Mouse (Mus musculus) heart, adult 9 months (tissue): ENCODE data around the gene Slc24a4.
A peak's percentile ranks its signal among the peaks of the same experiment; 100 is the strongest.
"Not testable (repeated sequence)": the region's sequence is repeated elsewhere in the genome, so short reads cannot be mapped to it uniquely, and the experiment has no call there.

ENCODE experiments used
- DNase-seq, 2 experiments: peaks; one replicate each; pipeline ENCODE4 v3.0.0; 2022; ENCODE audit warnings: low spot score in 2 of 2

The Slc24a4 gene

DNA sequence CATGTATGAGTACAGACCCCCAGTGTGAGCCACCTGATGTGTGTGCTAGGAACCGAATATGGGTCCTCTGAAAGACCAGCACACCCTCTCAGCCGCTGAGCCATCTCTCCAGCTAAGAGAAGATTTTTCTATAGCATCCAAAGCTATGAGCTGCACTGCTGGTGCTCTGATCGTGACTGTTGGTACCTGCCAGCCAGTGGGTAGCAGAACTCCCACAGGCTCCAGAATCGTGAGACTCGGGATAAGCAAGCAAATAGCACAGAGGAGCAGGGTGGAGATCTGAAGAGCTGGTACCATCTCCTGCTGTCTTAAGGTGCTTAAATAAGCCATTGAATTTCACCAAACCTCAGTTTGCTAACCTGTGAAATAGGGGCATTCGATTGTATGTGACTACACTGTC lies 119.6 kb downstream of the Slc24a4 start:
- no peak for DNase-seq

DNA sequence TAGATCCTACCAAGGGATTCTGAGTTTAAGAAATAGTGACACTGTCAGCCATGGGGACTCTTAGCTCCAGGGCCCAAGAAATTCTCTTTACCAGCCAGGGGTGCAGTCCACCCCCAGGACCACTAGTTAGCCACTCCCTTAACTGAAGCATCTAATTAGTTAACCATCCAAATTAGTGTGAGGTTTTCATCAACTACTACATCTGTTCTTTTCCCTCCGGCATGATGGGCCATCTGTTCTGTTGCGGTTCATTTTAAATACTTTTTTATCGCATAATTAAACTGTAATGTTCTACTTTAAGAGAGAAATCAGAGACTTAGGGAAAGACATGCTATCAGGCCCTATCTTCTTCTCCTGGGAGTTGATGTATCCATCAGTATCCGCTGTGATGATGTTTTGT lies 121.8 kb downstream of the Slc24a4 start:
- DNase-seq: no peak

DNA sequence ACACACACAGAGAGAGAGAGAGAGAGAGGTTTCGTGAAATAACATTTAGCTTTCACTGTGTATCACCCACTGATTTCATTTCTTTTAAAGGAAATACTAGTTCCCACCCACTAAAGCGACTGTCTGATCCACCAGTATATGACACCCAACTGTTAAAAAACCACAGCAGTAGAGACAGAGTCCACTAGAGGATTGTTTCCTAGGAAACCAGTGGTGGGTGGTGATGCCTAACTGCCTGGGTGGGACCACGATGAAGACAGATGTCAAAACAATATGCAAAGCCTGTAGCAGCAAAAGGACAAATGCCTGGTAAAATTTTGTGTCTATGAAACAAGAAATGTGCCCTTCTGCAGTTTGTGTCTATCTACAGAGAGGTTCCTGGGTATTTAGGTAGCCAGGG lies 122.5 kb downstream of the Slc24a4 start:
- no peak for DNase-seq

DNA sequence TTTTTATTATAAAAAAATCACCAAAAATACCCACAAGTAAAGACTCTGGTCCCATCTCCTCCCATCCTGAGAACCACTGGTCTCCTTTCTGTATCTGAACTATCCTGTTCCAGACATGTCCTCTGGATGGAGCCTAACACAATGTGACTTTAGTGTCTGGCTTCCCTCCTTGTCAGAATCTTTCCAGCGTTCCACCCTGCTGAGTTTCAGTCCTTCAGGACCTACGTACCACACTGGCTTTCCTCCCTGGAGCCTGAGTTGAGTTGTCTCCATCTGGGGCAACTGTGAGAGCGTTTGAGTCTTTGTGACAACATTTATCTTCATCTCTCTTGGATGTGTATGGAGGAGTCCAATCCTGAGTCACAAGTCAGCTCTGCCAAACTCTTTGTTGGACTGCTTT lies 123.5 kb downstream of the Slc24a4 start:
- DNase-seq: no peak

DNA sequence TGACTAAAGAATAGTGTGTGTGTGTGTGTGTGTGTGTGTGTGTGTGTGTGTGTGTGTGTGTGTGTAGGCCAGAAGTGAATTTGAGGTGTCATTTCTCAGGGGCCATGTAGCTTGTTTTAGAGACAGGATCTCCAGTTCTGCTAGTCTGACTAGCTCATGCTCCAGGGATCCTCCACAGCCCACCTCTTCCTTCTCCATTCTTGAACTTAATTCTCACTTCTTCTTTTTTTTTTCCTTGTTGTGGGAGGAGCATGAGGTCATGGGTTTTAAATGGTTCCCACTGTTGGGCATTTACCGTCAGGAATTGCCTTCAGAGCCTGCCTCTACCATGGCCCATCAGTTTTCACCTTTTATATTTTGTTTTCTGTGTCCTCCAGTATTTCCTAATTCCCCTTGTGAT lies 124.0 kb downstream of the Slc24a4 start:
- DNase-seq: no peak

DNA sequence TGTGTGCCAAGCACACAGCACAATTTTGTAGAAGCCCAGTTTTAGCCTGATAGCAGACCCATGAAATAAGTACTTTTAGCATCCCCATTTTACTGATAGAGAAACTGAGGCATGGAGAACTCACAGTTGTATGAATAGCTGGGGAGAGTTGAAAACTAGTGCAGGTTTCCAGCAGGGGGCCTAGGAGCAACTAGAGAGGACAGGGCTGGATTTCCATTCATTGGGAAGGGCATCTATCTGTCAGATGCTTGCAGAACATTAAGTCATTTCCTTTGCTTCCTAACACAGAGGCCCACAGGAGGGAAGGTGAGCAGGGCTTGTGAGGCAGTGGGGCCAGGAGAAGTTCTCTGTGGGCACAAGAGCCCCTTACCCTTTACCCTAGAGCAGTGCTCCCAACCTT lies 126.5 kb downstream of the Slc24a4 start:
- DNase-seq: no peak

DNA sequence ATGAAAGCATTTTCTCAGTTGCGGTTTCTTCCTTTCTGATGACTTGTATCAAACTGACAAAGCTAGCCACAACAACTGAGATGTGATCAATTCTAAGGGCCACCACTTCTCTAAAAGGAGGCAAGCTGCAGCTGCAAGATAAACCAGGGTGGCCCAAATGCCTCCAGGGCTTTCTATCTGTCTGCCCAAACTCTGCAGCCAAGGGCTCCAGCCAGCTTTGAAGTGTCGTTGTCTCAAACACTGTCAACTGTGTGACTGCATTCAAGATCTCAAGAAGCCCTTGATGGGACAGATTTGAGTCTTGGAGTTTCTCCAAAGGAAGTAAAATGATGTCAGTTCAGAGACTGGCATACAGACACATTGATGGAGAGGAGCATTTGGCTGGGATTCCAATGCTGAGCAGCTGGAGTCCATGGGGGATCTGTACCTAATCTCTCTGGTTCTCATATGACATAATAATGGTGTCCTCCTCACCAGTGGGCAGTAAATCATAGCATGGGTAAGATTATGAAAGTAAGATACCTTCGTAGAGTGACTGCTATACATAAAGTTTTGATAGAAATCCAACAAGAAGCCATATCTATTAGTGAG lies 130.1 kb downstream of the Slc24a4 start:
- no peak for DNase-seq

DNA sequence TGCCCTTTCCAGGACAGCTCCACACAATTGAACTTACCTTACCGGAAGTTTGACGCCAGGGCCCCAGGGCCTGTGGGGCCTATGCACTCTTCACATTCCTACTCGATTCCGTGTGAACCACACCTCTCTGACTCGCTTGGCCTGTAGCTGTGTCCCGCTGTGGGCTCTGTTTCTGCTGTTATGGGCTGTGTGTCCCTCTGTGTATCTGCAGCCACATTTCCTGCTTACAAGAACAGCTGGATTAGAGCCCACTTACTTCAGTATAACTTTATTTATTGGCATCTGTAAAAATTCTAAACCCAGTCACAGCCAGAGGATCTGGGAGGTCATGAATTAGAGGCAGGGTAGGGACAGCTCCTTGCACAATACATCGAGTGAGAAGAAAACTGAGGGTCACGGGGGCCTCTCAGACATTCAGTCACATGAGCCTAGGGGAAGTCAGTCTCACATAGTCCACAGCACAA lies 133.4 kb downstream of the Slc24a4 start:
- no peak for DNase-seq

DNA sequence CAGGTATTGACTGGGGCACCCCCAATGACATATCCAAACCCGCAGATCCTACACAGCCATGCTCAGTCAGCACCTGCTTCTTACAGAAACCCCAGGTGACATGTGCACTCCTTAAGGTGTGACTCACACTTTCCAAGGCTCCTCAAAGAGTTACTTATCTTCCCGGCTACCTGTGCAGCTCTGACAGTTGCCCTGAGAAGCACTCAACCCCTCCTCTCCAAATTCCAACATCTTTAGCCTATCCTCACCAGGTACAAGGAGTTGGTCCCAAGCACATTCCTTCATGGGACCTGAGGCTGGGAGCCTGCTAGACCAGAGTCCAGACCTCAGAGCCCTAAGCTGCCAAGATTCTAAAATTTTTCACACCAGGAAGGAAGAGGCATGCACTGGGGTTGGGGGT lies 134.3 kb downstream of the Slc24a4 start:
- no peak for DNase-seq

DNA sequence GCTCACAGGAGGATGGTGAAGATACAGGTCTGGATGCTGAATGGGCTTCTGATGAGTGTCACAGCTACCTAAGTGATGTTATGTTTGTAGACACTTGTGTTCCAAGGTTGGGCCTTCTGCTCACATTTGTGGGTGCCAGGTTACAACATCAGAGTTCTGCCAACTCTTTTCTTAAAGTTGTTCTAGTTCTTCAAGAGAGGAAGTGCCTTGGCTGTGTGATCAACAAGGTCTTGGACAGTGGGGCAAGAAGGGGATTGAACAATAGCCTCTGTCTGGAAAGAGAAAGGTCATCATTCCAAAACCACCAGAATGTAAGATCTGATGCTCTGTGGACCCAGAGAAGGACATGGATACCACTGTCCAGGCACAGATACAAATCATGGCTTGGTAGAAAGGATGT lies 134.7 kb downstream of the Slc24a4 start:
- DNase-seq: no peak

DNA sequence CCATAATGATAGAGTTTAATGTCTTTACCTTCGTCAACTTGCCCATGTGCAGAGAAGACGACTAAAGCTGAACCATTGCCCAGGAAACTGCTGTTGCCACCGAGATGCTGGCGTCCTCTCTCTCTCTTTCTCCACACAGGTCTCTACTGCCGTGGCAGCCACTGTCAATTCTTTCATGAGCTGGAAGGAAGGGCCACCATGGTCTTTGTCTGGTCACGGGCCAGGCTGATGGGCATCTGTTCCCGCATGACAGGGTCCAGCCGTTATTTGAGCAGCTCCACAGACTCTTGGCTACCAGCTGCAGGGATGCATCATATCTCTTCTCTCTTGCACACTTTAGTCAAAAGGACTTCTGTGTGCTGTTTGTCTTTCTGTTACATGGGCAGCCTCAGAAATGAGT lies 137.9 kb downstream of the Slc24a4 start:
- no peak for DNase-seq

DNA sequence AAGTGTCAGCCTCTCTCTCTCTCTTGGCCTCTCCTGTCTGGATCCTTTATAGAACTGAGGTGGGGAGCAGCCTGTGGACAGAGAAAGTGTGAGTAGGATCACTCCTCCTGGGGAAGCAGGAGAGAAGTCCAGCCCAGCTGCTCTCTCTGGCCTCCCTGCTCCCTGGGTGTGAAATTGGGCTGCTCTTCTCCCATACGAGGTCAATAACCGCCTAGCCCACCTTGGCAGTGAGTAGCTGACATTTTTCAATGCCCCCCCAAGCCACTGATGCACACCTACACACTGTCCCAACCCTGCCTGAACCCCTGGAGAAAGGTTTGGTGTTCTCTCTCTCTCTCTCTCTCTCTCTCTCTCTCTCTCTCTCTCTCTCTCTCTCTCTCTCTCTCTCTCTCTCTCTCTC lies 140.6 kb downstream of the Slc24a4 start:
- no peak for DNase-seq

DNA sequence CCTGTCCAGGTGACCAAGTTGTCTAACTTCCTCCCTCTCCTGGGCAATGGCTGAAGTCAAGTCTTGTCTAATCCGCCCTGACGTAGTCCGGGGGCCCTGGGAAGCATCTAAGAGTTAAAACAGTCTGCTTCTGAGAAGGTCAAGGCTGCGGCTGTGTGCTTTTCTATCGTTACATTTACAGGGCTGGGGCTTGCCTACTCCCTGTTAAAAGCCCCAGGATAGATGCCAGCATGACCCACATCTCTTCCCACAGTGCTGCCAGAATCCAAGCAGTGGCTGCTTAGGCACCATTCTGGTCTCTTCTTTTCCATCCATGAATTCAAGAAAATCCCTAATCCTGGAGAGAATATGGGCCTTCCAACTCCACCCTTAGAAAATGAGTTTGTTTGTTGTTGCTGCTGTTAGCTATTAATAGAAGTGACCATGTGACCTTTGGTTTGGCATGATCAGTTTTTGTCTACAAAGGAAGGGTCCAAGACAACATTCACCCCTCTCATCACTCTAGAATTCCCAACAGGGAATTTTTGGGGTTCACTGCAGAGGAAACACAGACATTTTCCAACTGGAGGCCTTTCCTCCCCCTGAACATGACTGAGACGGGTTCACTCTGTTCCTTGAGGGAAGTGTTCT lies 142.4 kb downstream of the Slc24a4 start:
- no peak for DNase-seq

DNA sequence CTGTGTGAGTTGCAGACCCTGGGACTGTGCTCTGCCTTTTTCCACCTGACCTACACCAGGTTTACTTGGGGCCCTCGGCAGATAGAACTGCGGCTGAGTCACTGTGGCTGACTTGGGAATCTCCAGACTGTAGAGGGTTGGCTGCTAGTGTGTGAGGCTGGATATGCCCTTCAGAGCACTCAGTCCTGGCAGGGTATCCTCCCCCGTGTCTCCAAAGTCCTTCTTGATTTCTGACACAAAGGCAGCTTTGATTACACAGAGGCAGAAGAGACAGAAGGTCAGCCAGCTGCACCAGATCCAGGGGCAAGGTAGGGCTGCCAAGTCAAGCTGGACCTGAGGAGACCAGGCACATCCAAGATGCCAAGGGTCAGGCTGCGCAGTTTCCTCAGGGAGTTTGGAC lies 142.9 kb downstream of the Slc24a4 start:
- peak; percentile 59 to 64 for DNase-seq

DNA sequence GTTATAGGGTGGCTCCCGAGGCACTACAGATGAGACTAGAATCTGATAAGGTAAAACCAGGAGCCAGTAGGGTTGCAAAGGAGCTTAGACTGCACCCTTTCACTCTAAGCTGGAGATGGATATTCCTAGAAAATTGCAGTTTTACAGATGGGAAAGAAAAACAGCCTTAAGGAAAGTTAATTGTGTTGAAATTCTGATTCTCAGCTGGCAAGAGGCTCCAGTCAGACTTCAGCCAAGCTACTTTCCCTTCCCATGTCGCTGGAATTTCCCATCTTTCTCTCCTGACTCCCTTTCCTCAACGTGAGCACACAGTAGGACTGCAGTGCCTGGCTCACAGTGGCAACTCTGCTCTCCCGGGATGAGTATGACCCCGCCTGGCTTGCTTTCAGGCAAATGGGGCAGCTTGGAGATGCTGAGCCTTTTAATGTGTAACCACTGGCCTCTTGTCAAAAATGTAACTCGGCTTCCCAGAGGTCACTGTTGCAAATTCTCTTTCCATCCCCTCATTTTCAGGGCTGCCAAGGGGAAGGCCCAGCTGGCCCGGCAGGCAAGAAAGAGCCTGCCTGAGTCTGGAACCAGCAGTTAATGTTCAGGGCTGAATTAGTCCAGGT lies 147.4 kb downstream of the Slc24a4 start:
- DNase-seq: peak; percentile 68 to 79

DNA sequence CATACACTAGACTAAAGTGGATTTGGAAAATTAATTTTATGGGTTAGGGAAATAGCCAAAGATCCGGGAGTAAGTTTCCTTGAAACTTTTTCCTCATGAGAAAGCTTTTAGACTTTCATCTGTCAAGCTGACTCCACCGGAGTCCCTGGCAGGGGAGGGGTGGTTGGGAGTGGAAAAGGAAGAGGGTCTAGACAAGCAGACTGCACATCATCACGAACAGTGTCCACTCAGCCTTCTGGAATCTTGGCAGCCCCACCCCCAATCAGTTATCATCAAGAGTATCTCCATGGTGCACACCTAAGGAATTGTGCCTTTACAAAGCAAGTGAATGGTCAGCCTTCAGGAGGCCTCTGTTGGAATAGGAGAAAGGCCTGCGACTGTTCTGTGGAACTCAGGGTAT lies 151.8 kb downstream of the Slc24a4 start:
- DNase-seq: not testable (repeated sequence)

DNA sequence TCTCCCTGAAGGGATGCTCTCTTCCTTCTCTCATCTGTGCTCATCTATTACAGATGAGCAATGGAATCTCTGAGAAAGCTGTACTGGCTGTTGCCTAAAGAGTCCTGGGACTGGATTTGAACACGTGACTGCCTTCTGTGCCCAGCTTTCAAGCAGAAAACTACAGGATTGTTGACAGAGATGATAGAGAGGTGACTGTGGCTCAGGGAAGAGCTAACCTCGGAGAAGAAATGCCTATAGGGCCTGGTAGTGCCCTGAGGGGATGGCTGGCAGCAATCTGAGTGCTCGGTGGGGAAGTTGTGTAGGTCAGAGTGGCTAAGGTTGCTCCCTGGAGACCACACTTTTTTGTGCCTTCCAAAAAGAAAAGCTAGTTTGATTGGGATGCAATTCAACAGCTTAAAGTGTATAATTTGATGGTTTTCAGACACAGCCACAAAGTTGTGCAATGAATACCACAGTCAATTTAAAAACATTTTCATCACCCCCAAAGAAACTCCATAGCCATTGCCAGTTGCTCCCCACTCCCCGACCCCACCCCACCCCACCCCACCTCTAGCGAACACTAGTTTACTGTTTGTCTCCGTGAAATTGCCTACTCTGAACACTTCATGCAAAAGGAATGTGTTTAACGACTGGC lies 152.5 kb downstream of the Slc24a4 start:
- no peak for DNase-seq

DNA sequence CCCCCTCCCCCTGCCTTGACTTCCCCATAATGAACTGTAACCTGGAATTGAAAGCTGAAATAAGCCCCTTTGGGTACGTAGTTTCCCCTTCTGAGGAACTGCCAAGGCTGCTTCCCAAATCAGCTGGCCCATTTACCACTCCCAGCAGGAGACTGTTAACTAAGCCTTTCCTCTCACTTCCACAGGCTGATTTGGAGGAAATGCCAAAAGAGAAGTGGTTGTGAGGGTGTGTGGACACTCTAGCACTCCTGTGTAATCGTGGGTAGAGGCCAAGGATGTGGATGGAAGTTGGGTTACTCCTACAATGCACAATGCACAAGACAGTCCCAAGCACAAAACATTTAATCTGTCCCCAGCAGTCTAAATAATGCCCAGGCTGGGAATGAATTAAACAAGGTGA lies 153.6 kb downstream of the Slc24a4 start:
- DNase-seq: peak; percentile 7 to 27

DNA sequence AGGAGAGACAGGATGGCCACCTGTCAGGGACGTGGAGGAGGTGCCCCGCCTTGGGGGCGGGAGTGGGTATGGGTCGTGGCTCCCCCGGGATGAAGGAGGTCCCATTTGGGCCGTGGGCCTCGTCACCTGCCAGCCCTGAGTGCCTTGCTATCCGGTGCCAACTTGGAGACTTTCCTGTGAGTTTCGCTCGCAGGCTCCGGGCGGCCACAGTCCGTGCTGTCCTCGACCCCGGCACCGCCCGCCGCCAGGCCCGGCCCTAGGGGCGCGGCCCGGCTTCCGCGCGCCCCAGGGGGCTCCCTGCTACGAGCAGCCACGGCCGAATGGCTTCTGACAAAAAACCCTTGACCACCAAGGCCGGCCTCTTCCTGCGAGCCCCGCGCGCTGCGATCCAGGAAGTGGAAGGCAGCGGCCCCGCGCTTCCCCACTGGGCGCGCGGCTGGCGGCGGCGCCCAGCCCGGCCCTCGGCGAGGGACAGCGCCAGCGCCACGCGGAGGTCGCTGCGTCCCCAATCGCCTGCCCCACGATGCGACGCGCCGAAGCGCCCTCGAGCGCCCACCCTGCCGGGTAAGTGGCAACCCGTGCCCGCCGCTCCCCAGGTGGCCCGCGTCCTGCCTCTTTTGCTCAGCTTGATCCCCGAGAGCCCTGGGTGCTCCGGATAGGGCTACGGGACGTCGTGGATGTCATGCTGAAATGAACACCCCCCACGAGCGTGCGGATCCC lies 154.4 kb downstream of the Slc24a4 start, which contains the start of gene Rin3:
Rin3 (plus strand) TSS at position 286 of the 720 bp plus-strand sequence.
- peak; percentile 67 to 76 for DNase-seq

DNA sequence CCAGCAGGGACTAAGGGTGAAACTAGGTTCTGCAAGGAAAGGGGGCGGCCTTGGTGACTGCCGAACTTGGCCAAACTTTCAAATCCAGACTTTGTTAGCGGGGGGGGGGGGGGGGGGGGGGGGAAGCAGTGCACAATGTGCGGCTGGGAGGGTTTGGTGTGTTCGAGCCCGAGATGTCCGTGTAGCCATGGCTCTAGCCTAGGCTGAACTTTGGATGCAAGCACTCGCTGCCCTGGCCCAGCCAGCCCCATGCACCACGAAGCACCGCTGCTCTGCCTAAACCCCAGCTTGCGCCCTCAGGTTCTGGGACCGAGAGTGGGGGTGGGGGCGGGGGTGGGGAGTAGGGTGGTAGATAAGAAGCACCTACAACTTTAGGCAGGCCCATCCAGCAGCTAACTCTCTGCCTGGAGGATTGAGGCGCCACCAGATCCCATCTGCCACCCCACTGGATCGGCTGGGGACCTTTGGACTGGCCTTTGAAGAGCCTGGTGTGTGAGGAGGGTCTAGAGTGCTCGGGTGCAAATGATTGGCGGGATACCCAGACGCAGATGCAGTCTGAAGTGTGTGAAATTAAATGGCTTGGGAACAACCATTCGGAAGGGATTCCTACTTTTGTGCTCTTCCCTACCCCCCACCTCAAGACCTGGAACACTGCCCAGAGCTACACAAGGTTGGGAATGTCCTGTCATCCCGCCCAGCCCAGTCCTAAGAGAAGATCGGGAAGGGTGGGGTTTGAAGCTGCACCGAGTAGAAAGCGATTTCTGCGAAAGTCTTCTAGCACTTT lies 155.1 kb downstream of the Slc24a4 start:
- peak; percentile 80 to 82 for DNase-seq

DNA sequence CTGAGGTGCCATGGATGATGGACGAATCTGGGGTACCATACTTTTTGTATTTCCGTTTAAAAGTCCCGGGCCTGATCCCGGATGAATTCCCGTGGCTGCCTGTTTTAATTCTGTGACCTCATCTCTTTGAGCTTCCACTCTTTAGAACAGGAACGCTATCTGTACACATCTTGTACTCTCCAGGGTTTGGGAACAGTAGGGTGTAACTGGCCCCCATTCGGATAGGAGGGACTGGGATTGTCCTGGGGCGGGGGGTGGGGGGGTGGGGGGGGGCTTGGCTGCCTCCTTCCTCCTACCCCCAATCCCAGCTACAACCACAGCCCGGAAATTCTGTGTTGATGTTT lies 155.7 kb downstream of the Slc24a4 start:
- DNase-seq: no peak
